Mouse (Mus musculus): Measurements from ENCODE around the gene Cmss1. TPM values are rescaled to one million over a fixed set of nuclear protein-coding genes. Genes with fewer than 3 reads are reported as not detected.

The Cmss1 gene
- total and polyA plus RNA-seq, 2 experiments from 2014 or later, result 17.0 to 50.3 TPM

DNA sequence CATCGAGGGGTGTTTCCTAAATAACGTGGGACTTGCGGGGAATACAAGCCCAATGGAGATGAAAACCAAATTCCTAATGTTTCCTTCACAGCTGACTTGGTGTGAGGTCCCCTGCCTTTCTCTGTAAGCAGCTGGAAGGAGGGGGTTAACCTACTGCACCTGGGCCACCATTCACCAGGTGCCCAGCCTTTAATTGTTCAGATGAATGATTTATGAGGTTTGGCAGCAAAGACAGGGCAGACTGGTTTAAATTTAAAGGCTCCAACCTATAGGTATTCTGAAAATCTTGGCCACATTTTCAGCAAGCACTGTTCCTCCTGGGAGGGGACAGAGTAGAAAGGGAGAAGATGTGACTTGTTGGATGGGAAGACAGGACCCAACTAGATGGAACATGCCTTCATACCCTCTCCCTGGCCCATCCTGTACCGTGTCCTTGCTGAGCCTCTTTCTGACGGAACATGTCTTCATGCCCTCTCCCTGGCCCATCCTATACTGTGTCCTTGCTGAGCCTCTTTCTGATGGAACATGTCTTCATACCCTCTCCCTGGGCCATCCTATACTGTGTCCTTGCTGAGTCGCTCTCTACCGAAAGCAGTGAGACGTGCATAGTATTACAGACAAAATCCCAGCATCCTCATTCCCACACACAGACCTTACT is 152.4 kb downstream of the Cmss1 start:
- H3K9me3 ChIP-seq (replicated peaks; ENCODE audit: control insufficient read depth, low read length), result no peaks in the 10 kb centered on the region
- H3K27ac ChIP-seq (ENCODE audit: low read depth), result no peak overlapping the region
- no peak overlapping the region for H3K4me3 ChIP-seq (ENCODE audit: low read depth, low read length)
- 94% methylated on average over 8 of the region's 8 CpGs for WGBS
- TF ChIP-seq EP300 (IDR thresholded peaks at IDR 0.05; ENCODE audit: low read depth) (no peak), CTCF (IDR thresholded peaks at IDR 0.05; ENCODE audit: low read depth) (no peak)
- no peak overlapping the region for H3K9ac ChIP-seq (replicated peaks; ENCODE audit: low read depth, low read length)
- no peaks in the 10 kb centered on the region for H3K36me3 ChIP-seq (replicated peaks; ENCODE audit: control insufficient read depth, insufficient read depth, low read length)
- no peaks in the 10 kb centered on the region for H3K27me3 ChIP-seq (ENCODE audit: control insufficient read depth, insufficient read depth, low read length)
- no peak for ATAC-seq (ENCODE audit: insufficient read depth, low read depth)
- no peaks in the 10 kb centered on the region for H3K4me1 ChIP-seq (ENCODE audit: control insufficient read depth, insufficient read depth)
- no peak for DNase-seq (ENCODE audit: low spot score)
- no peak overlapping the region for H3K4me2 ChIP-seq (ENCODE audit: low read depth, low read length)

DNA sequence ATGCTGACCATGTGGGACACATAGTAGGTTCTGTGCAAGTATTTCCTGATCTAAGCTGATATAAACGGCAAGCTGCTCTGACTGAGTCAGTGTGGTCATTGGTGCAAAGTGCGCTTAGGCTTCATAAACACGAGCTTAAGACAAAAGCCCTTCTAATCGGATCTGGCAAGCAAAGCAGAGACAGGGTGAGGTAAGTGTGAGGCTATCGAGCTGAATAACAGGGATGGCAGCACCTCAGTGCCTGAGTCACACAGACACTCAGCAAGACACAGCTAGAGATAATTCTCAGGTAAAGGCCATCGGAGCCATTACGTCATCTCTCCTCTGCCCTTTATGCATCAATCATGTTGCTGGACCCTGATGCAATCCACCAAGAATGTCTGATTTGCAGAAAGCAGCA is 153.7 kb downstream of the Cmss1 start:
- Histone ChIP-seq H3K9ac (replicated peaks; ENCODE audit: low read depth, low read length) (no peak overlapping the region), H3K4me1 (ENCODE audit: control insufficient read depth, insufficient read depth) (no peaks in the 10 kb centered on the region), H3K9me3 (replicated peaks; ENCODE audit: control insufficient read depth, low read length) (peaks cover 7% of the 10 kb centered on the region), H3K4me3 (ENCODE audit: low read depth, low read length) (no peak overlapping the region), H3K36me3 (replicated peaks; ENCODE audit: control insufficient read depth, insufficient read depth, low read length) (no peaks in the 10 kb centered on the region), H3K27ac (ENCODE audit: low read depth) (no peak overlapping the region), H3K27me3 (ENCODE audit: control insufficient read depth, insufficient read depth, low read length) (no peaks in the 10 kb centered on the region), H3K4me2 (ENCODE audit: low read depth, low read length) (no peak overlapping the region)
- WGBS, result 26% methylated on average over 7 of the region's 7 CpGs
- ATAC-seq (ENCODE audit: insufficient read depth, low read depth) (no peak), DNase-seq (ENCODE audit: low spot score) (no peak)
- TF ChIP-seq CTCF (IDR thresholded peaks at IDR 0.05; ENCODE audit: low read depth) (no peak), EP300 (IDR thresholded peaks at IDR 0.05; ENCODE audit: low read depth) (no peak)

DNA sequence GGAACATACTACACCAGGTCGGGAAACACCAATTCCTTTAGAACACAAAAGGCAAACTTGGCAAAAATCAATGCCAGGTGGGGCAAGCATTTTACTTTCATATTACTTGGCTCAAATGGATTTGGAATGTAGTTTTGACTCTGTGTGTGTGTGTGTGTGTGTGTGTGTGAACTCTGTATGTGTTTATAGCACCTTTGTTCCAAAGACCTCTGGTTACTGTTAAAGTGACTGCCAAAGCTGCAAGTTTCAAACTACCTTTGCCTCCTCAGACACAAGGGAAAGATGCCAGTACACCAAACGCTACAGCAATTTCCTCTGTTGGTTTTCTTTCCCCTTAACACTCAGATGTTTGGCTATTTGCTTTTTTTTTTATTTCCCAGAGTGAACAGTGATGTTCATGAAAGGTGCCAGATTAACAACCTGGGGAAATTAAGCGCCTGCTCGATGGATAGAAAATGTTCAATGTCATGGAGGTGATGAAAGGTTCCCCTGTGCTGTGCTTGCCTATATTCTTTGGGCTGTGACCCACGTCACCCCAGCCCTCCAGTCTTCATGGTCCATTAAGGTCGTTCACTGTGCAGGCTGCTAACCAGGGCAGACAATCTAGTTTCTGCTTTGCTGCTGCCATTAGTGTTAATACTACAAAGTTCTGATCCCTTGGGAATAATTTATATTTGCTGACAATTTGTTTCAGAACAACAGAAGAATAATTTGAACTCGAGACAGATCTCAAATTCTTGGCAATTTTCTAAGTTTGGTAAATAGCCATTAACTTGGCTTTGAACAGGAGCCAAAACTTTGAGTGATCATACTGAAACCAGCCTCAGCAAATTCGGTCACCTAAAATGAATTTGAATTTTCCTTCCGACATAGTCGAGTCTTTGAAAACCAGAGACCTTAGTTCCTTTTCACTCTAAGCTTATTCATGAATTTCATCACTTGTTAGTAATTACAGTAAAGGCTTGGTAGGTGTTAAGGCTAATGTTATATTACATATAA is 161.3 kb downstream of the Cmss1 start:
- no peak for DNase-seq (ENCODE audit: low spot score)
- no peak for TF ChIP-seq CTCF (IDR thresholded peaks at IDR 0.05; ENCODE audit: low read depth)
- TF ChIP-seq EP300 (IDR thresholded peaks at IDR 0.05; ENCODE audit: low read depth), result no peak
- Histone ChIP-seq H3K36me3 (replicated peaks; ENCODE audit: control insufficient read depth, insufficient read depth, low read length) (no peaks in the 10 kb centered on the region), H3K4me1 (ENCODE audit: control insufficient read depth, insufficient read depth) (no peaks in the 10 kb centered on the region), H3K4me2 (ENCODE audit: low read depth, low read length) (no peak overlapping the region), H3K4me3 (ENCODE audit: low read depth, low read length) (no peak overlapping the region), H3K9me3 (replicated peaks; ENCODE audit: control insufficient read depth, low read length) (peaks cover 8% of the 10 kb centered on the region), H3K27ac (ENCODE audit: low read depth) (no peak overlapping the region), H3K27me3 (ENCODE audit: control insufficient read depth, insufficient read depth, low read length) (no peaks in the 10 kb centered on the region), H3K9ac (replicated peaks; ENCODE audit: low read depth, low read length) (no peak overlapping the region)
- ATAC-seq (ENCODE audit: insufficient read depth, low read depth), result no peak
- 61% methylated on average over 10 of the region's 10 CpGs for WGBS

DNA sequence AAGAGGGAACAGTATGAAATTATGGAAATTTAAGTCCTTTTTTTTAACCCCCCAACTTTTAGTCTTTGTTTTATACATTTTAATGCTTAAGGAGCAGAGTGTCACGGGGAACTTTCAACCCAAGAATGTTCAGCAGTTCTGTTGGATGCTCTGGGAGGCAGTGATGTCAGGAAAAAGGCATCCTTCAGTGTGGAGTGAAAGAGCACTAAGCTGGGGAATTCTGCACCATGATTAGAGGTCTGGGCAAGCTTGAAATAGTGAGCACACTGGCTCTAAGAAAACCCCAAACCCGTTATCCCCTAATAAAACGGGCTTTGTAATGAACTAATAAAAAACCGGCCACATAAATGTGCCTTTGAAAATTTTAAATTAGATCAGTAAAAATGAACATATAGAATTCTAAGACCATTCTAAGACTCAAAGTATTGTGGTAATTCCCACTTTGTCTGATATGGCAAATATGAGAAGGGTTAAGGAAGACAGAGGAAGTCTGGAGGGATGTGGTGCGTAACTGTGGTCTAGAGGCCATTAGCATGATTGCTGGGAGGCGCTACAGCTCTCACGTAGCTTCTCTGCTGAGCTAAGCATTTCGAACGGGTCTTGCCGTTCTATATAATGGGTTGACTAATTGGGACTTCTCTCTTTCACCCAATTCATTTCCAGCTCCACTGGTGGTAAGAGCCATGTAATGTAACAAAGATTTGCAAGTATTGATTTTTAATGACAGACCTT is 165.8 kb downstream of the Cmss1 start:
- TF ChIP-seq EP300 (IDR thresholded peaks at IDR 0.05; ENCODE audit: low read depth) (no peak), CTCF (IDR thresholded peaks at IDR 0.05; ENCODE audit: low read depth) (no peak)
- no peak for ATAC-seq (ENCODE audit: insufficient read depth, low read depth)
- 68% methylated on average over 10 of the region's 10 CpGs for WGBS

DNA sequence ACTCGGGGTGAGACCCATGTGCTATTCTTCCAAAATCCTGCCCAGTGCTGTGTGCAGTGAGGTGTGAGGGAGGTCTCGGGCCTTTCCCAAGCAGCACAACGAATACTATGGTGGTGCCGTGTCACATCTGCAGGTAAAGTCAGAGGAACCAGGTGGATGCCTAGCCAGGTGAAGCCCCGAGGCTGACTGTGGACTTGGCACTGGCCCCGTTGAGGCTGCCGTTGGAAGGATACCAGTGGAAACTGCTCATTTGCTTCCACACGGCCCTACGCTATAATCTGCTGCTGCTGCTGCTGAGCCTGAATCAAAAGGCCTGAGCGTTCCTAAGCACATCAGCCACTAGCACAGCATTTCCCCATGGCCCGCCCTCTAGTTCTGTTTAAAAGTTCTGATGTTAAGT is 167.5 kb downstream of the Cmss1 start:
- ATAC-seq (ENCODE audit: insufficient read depth, low read depth), result no peak
- H3K9ac ChIP-seq (replicated peaks; ENCODE audit: low read depth, low read length), result no peak overlapping the region

More for the DNA sequence above, 165.8 kb downstream of the Cmss1 start:
- Histone ChIP-seq H3K27ac (ENCODE audit: low read depth) (no peak overlapping the region), H3K36me3 (replicated peaks; ENCODE audit: control insufficient read depth, insufficient read depth, low read length) (no peaks in the 10 kb centered on the region), H3K4me1 (ENCODE audit: control insufficient read depth, insufficient read depth) (no peaks in the 10 kb centered on the region), H3K4me2 (ENCODE audit: low read depth, low read length) (no peak overlapping the region), H3K9ac (replicated peaks; ENCODE audit: low read depth, low read length) (no peak overlapping the region), H3K4me3 (ENCODE audit: low read depth, low read length) (no peak overlapping the region), H3K27me3 (ENCODE audit: control insufficient read depth, insufficient read depth, low read length) (no peaks in the 10 kb centered on the region), H3K9me3 (replicated peaks; ENCODE audit: control insufficient read depth, low read length) (no peaks in the 10 kb centered on the region)
- DNase-seq (ENCODE audit: low spot score), result no peak

More for the DNA sequence above, 167.5 kb downstream of the Cmss1 start:
- Histone ChIP-seq H3K4me2 (ENCODE audit: low read depth, low read length) (no peak overlapping the region), H3K4me3 (ENCODE audit: low read depth, low read length) (no peak overlapping the region), H3K36me3 (replicated peaks; ENCODE audit: control insufficient read depth, insufficient read depth, low read length) (no peaks in the 10 kb centered on the region), H3K4me1 (ENCODE audit: control insufficient read depth, insufficient read depth) (no peaks in the 10 kb centered on the region), H3K9me3 (replicated peaks; ENCODE audit: control insufficient read depth, low read length) (no peaks in the 10 kb centered on the region), H3K27me3 (ENCODE audit: control insufficient read depth, insufficient read depth, low read length) (no peaks in the 10 kb centered on the region), H3K27ac (ENCODE audit: low read depth) (no peak overlapping the region)
- WGBS, result 84% methylated on average over 11 of the region's 11 CpGs
- no peak for TF ChIP-seq EP300 (IDR thresholded peaks at IDR 0.05; ENCODE audit: low read depth)
- TF ChIP-seq CTCF (IDR thresholded peaks at IDR 0.05; ENCODE audit: low read depth), result no peak
- no peak for DNase-seq (ENCODE audit: low spot score)
